ENCODE assay signal across 9 mouse cellular contexts in the genomic region with DNA sequence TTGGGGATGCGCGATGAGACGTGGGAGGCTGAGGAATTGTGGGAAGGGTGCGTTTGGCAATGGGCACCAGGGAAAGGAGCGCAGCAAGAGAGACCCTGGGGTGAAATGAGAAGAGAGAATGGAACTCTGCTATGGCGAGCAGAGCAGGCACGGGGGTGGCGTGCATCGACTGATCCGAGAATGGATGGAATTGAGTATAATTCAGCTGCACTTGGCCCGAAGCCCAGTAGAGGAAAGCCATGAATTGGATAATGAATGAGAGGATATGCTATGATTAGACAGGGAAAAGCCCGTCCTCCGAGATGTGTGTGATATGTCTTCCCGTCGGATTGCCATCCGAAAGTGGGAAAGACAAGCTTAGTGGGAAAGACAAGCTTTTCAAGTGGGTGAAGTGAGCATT. TPM values are rescaled to one million over a fixed set of nuclear protein-coding genes. Genes with fewer than 3 reads are reported as not detected.
DNase-seq lines count a peak whose midpoint lies in the region; ATAC-seq and TF ChIP-seq lines count a peak whose summit lies in the region.
"Had no signal": no experiment of that assay in that cellular context is flagged by ENCODE, and none has a peak within 500 bp of the region (broad histone marks: within the 10 kb centered on the region; RNA-seq: fewer than 3 reads in every experiment).

No protein-coding gene starts in this region.

- TF ChIP-seq POLR2A in brain, embryonic 14.5 days (IDR thresholded peaks at IDR 0.05; ENCODE audit: borderline replicate concordance, extremely low read depth, insufficient read depth, insufficient read length, poor library complexity, severe bottlenecking) = no peak

- H3K27me3 ChIP-seq in hindbrain, embryonic 13.5 days = no peaks in the 10 kb centered on the region
- H3K27me3 ChIP-seq in hindbrain, embryonic 10.5 days (ENCODE audit: insufficient read depth, poor library complexity, severe bottlenecking) = no peaks in the 10 kb centered on the region; the same call in 1 of the 2 replicates
- no peaks in the 10 kb centered on the region for H3K27me3 ChIP-seq in forebrain, postnatal 0 days (ENCODE audit: insufficient read depth, low read length)
- H3K27me3 ChIP-seq: stomach, embryonic 15.5 days had no signal

- H3K27ac ChIP-seq in hindbrain, embryonic 13.5 days = no peak overlapping the region
- no peak overlapping the region for H3K27ac ChIP-seq in hindbrain, embryonic 10.5 days
- no peak overlapping the region for H3K27ac ChIP-seq in forebrain, postnatal 0 days (ENCODE audit: low read depth, low read length)
- H3K27ac ChIP-seq: stomach, embryonic 15.5 days had no signal

- 60% methylated on average over 16 of the region's 16 CpGs for WGBS in hindbrain, embryonic 13.5 days
- whole genome bisulfite sequencing in hindbrain, embryonic 10.5 days = 95% methylated on average over 16 of the region's 16 CpGs
- 48% methylated on average over 16 of the region's 16 CpGs for WGBS in forebrain, postnatal 0 days

- H3K36me3 ChIP-seq in hindbrain, embryonic 13.5 days = no peaks in the 10 kb centered on the region
- no peaks in the 10 kb centered on the region for H3K36me3 ChIP-seq in hindbrain, embryonic 10.5 days
- H3K36me3 ChIP-seq in forebrain, postnatal 0 days (ENCODE audit: insufficient read depth) = no peaks in the 10 kb centered on the region
- H3K36me3 ChIP-seq: stomach, embryonic 15.5 days had no signal

- H3K4me1 ChIP-seq in hindbrain, embryonic 13.5 days (replicated peaks) = peaks cover 8% of the 10 kb centered on the region
- H3K4me1 ChIP-seq in hindbrain, embryonic 10.5 days (replicated peaks) = peaks cover 10% of the 10 kb centered on the region; the same call in 1 of the 2 replicates
- no peaks in the 10 kb centered on the region for H3K4me1 ChIP-seq in forebrain, postnatal 0 days (ENCODE audit: insufficient read depth)
- H3K4me1 ChIP-seq: stomach, embryonic 15.5 days had no signal

- DNase-seq in hindbrain, embryonic 10.5 days (ENCODE audit: low spot score) = no peak
- DNase-seq in brain, embryonic 14.5 days (ENCODE audit: low read depth) = peak; percentile 75
- peak; percentile 72 for DNase-seq in forebrain, postnatal 0 days
- peak; percentile 33 to 46 for DNase-seq in left cerebral cortex, postnatal 36 days (ENCODE audit: low spot score in 2 of 2)
- no peak for DNase-seq in thymus, postnatal 0 days (ENCODE audit: low spot score)

- H3K4me3 ChIP-seq in hindbrain, embryonic 13.5 days = no peak overlapping the region
- H3K4me3 ChIP-seq in hindbrain, embryonic 10.5 days = no peak overlapping the region
- H3K4me3 ChIP-seq in forebrain, postnatal 0 days (ENCODE audit: low read depth, low read length) = no peak overlapping the region
- H3K4me3 ChIP-seq: myocyte; stomach, embryonic 15.5 days had no signal

- no peak for TF ChIP-seq CTCF in brain, embryonic 14.5 days (IDR thresholded peaks at IDR 0.05; ENCODE audit: borderline replicate concordance, extremely low read depth, insufficient read depth, insufficient read length)
- no peak for TF ChIP-seq CTCF in forebrain, postnatal 0 days (IDR thresholded peaks at IDR 0.05; ENCODE audit: low read depth)

- intact Hi-C loops in left cerebral cortex, postnatal 36 days (cut with DNase I) = no loop called here

- ATAC-seq in hindbrain, embryonic 13.5 days (ENCODE audit: low FRiP score) = peak; percentile 65
- peak; percentile 86 for ATAC-seq in forebrain, postnatal 0 days
- no peak for ATAC-seq in inflammation-experienced regulatory T-cells, adult 6 months

- H3K9ac ChIP-seq in hindbrain, embryonic 13.5 days = no peak overlapping the region
- no peak overlapping the region for H3K9ac ChIP-seq in forebrain, postnatal 0 days
- H3K9ac ChIP-seq: stomach, embryonic 15.5 days had no signal

- no peaks in the 10 kb centered on the region for H3K9me3 ChIP-seq in hindbrain, embryonic 13.5 days
- H3K9me3 ChIP-seq in hindbrain, embryonic 10.5 days = 0 out of 2 replicates have a peak, but pooled peaks cover 3% of the 10 kb centered on the region
- no peaks in the 10 kb centered on the region for H3K9me3 ChIP-seq in forebrain, postnatal 0 days (ENCODE audit: low read length)
- H3K9me3 ChIP-seq: stomach, embryonic 15.5 days had no signal

- H3K4me2 ChIP-seq in hindbrain, embryonic 13.5 days = peak overlapping the region; percentile 19
- no peak overlapping the region; the same call in 1 of the 2 replicates for H3K4me2 ChIP-seq in forebrain, postnatal 0 days (ENCODE audit: low read depth)
- H3K4me2 ChIP-seq: stomach, embryonic 15.5 days had no signal

RNA-seq across cellular contexts. Expression of gene Dync1i1, which starts 26.7 kb away (rescaled TPM):
- polyA plus RNA-seq in hindbrain, embryonic 13.5 days (2015; fragmentation: Nextera tagmentation; extraction: Ambion mirVana) = 9.0 and 9.7 TPM in 2 replicates
- 1.5 and 2.7 TPM in 2 replicates for polyA plus RNA-seq in hindbrain, embryonic 10.5 days (2016; fragmentation: Nextera tagmentation; extraction: Ambion mirVana)
- polyA plus RNA-seq in brain, embryonic 14.5 days (2012; rRNA removed) = 19.3 and 35.9 TPM in 2 replicates
- total RNA-seq in forebrain, postnatal 0 days (2014; rRNA removed) = 132 and 172 TPM in 2 replicates
- 134 and 193 TPM in 2 replicates for polyA plus RNA-seq in forebrain, postnatal 0 days (2015; fragmentation: Nextera tagmentation; extraction: Ambion mirVana)
- 100 to 1,000 TPM; 127 to 147 TPM for total RNA-seq in left cerebral cortex, postnatal 36 days (2021)
- polyA plus RNA-seq in thymus, postnatal 0 days (2015; fragmentation: Nextera tagmentation; extraction: Ambion mirVana) = 1.9 and 2.0 TPM in 2 replicates
- not detected for polyA plus RNA-seq in inflammation-experienced regulatory T-cells, adult 6 months (2017; shearing (Covaris generic))

Comparison
In these comparisons a context has a peak if more than half of its experiments do, and no peak if none do; other contexts are left out.
1. DNase-seq: peak in brain, embryonic 14.5 days (single experiment), forebrain, postnatal 0 days (single experiment) and left cerebral cortex, postnatal 36 days (2 of 2); none in hindbrain, embryonic 10.5 days (single experiment) and thymus, postnatal 0 days (single experiment).